Mouse (Mus musculus): ENCODE results near the gene Ube2m. TPM values are rescaled to one million over a fixed set of nuclear protein-coding genes. Genes with fewer than 3 reads are reported as not detected.

Gene Ube2m
- total and polyA plus RNA-seq, 2 experiments, result 41.2 to 82.7 TPM

DNA sequence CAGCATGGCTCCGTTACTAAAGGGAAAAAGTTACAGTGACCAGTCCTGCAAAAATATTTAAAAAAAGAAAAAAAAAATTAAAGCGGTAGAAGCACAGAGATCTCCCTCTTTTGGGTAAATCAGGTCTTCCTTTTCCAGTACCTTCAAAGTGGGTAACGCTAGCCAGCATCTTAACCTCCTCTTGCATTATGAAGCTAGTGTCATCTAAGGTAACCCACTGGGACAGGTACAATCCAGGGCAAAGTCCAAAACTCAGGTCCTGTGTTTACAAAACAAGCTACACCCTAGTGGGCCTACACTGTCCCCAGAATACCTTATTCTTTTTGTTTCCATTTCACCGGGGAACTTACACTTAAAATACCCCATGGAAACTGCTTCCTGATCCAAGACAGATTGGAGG is 24.4 kb downstream of the Ube2m start:
- no peaks in the 10 kb centered on the region for H3K27me3 ChIP-seq (ENCODE audit: control insufficient read depth, insufficient read depth, low read length)
- H3K79me2 ChIP-seq (ENCODE audit: control insufficient read depth, insufficient read depth, low read length), result no peaks in the 10 kb centered on the region
- 0 out of 2 replicates have a peak overlapping the region, but pooled peaks have one; percentile 51 for H3K27ac ChIP-seq (replicated peaks; ENCODE audit: insufficient read depth, low read depth, low read length)
- WGBS, result 41% methylated on average over 4 of the region's 4 CpGs
- DNase-seq (ENCODE audit: extremely low read depth, low read depth, low spot score), result peak; percentile 75
- peaks cover 18% of the 10 kb centered on the region for H3K4me1 ChIP-seq (ENCODE audit: control insufficient read depth, insufficient read depth, low read length)
- H3K4me3 ChIP-seq (ENCODE audit: insufficient read depth, low read depth, low read length), result no peak overlapping the region
- TF ChIP-seq CTCF (IDR thresholded peaks at IDR 0.05; ENCODE audit: low read depth, low read length), result no peak
- no peak for TF ChIP-seq POLR2A (IDR thresholded peaks at IDR 0.05; ENCODE audit: extremely low read depth, insufficient read depth, low read length)
- H3K36me3 ChIP-seq (ENCODE audit: control insufficient read depth, insufficient read depth, low read length), result no peaks in the 10 kb centered on the region
- no peak overlapping the region for H3K9ac ChIP-seq (ENCODE audit: low read depth, low read length)

GRCm38 (mm10) chr7:13010005-13010908 is 27.8 kb downstream of the Ube2m start, which contains the start of gene Zbtb45:
Gene Zbtb45, minus strand, starts transcription at chr7:13010034.
- Histone ChIP-seq H3K79me2 (ENCODE audit: control insufficient read depth, insufficient read depth, low read length) (no peaks in the 10 kb centered on the region), H3K27ac (replicated peaks; ENCODE audit: insufficient read depth, low read depth, low read length) (peak within 1 kb of the TSS; percentile 66), H3K4me1 (ENCODE audit: control insufficient read depth, insufficient read depth, low read length) (peaks cover 12% of the 10 kb centered on the region), H3K36me3 (ENCODE audit: control insufficient read depth, insufficient read depth, low read length) (no peaks in the 10 kb centered on the region), H3K9ac (ENCODE audit: low read depth, low read length) (peak within 1 kb of the TSS; percentile 83), H3K4me3 (ENCODE audit: insufficient read depth, low read depth, low read length) (peak within 1 kb of the TSS; percentile 68), H3K27me3 (ENCODE audit: control insufficient read depth, insufficient read depth, low read length) (no peaks in the 10 kb centered on the region)
- TF ChIP-seq CTCF (IDR thresholded peaks at IDR 0.05; ENCODE audit: low read depth, low read length) (0 out of 2 replicates have a peak, but pooled peaks have one; percentile 0), POLR2A (IDR thresholded peaks at IDR 0.05; ENCODE audit: extremely low read depth, insufficient read depth, low read length) (no peak)
- WGBS, result 17% methylated on average over 26 of the region's 26 CpGs
- no peak for DNase-seq (ENCODE audit: extremely low read depth, low read depth, low spot score)

DNA sequence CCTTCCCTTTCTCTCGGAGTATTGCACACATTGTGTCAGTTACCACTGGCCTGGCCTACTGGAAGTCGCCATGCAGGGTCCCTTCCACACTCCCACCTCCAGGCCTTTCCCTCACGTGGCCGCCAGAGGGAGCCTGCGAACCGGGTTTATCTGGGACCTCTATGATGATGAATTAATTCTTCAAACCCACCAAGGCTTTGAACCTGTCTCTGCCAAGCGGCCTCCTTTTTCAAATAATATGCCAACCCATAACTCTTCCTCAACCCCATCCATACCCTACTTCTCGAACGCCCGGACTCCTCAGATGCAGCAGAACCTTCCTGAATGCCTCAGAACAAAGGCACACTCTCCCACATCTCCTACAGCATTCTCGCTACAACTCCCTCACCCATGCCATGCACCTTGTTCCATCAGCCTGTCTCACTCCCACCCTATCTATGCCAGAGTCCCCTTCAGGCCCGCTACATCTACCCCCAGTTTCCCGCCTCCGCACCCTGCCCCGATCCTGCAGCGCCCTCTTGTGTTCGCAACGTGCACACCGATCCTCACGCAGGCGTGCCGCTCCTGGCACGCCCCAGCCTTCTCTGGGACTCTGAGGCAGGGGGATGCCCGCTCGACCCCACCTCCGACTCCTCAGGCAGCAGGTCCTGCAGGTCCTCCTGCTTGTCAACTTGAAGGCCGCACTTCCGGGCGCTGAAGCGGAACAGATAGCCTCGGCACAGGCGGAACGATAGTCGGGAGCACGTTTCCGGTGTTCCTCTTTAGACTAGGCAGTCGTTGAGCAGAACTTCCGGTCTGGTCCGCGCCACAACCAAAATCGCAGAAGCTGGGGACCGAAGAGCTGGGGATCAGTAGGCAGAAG is 28.7 kb downstream of the Ube2m start:
- TF ChIP-seq POLR2A (IDR thresholded peaks at IDR 0.05; ENCODE audit: extremely low read depth, insufficient read depth, low read length), result 0 out of 2 replicates have a peak, but pooled peaks have one; percentile 22
- peak; percentile 88 for TF ChIP-seq CTCF (IDR thresholded peaks at IDR 0.05; ENCODE audit: low read depth, low read length)
- peak overlapping the region; percentile 83 for H3K9ac ChIP-seq (ENCODE audit: low read depth, low read length)
- no peaks in the 10 kb centered on the region for H3K79me2 ChIP-seq (ENCODE audit: control insufficient read depth, insufficient read depth, low read length)
- peak overlapping the region; percentile 68 for H3K4me3 ChIP-seq (ENCODE audit: insufficient read depth, low read depth, low read length)
- peaks cover 12% of the 10 kb centered on the region for H3K4me1 ChIP-seq (ENCODE audit: control insufficient read depth, insufficient read depth, low read length)
- peaks cover 5% of the 10 kb centered on the region; the same call in 1 of the 2 replicates for H3K36me3 ChIP-seq (ENCODE audit: control insufficient read depth, insufficient read depth, low read length)
- no peaks in the 10 kb centered on the region for H3K27me3 ChIP-seq (ENCODE audit: control insufficient read depth, insufficient read depth, low read length)
- H3K27ac ChIP-seq (replicated peaks; ENCODE audit: insufficient read depth, low read depth, low read length), result peak overlapping the region; percentile 66
- DNase-seq (ENCODE audit: extremely low read depth, low read depth, low spot score), result peak; percentile 93
- WGBS, result under 1% methylated on average over 42 of the region's 42 CpGs

- H3K79me2 ChIP-seq (ENCODE audit: control insufficient read depth, insufficient read depth, low read length), result no peaks in the 10 kb centered on the region
- no peak for DNase-seq (ENCODE audit: extremely low read depth, low read depth, low spot score)
- peaks cover 18% of the 10 kb centered on the region for H3K36me3 ChIP-seq (ENCODE audit: control insufficient read depth, insufficient read depth, low read length)
- H3K9ac ChIP-seq (ENCODE audit: low read depth, low read length), result no peak overlapping the region
- TF ChIP-seq POLR2A (IDR thresholded peaks at IDR 0.05; ENCODE audit: extremely low read depth, insufficient read depth, low read length), result 0 out of 2 replicates have a peak, but pooled peaks have one; percentile 20
- 0 out of 2 replicates have a peak, but pooled peaks have one; percentile 9 for TF ChIP-seq CTCF (IDR thresholded peaks at IDR 0.05; ENCODE audit: low read depth, low read length)
- no peak overlapping the region for H3K4me3 ChIP-seq (ENCODE audit: insufficient read depth, low read depth, low read length)
- H3K27ac ChIP-seq (replicated peaks; ENCODE audit: insufficient read depth, low read depth, low read length), result no peak overlapping the region
- H3K4me1 ChIP-seq (ENCODE audit: control insufficient read depth, insufficient read depth, low read length), result peaks cover 10% of the 10 kb centered on the region
- no peaks in the 10 kb centered on the region for H3K27me3 ChIP-seq (ENCODE audit: control insufficient read depth, insufficient read depth, low read length)
- 83% methylated on average over 57 of the region's 57 CpGs for WGBS
Observed at GRCm38 (mm10) chr7:13007341-13008092, 30.6 kb downstream of the Ube2m start.

- Histone ChIP-seq H3K4me3 (ENCODE audit: insufficient read depth, low read depth, low read length) (no peak overlapping the region), H3K9ac (ENCODE audit: low read depth, low read length) (no peak overlapping the region), H3K79me2 (ENCODE audit: control insufficient read depth, insufficient read depth, low read length) (no peaks in the 10 kb centered on the region), H3K4me1 (ENCODE audit: control insufficient read depth, insufficient read depth, low read length) (peaks cover 10% of the 10 kb centered on the region), H3K27me3 (ENCODE audit: control insufficient read depth, insufficient read depth, low read length) (no peaks in the 10 kb centered on the region), H3K36me3 (ENCODE audit: control insufficient read depth, insufficient read depth, low read length) (peaks cover 19% of the 10 kb centered on the region), H3K27ac (replicated peaks; ENCODE audit: insufficient read depth, low read depth, low read length) (no peak overlapping the region)
- no peak for TF ChIP-seq CTCF (IDR thresholded peaks at IDR 0.05; ENCODE audit: low read depth, low read length)
- TF ChIP-seq POLR2A (IDR thresholded peaks at IDR 0.05; ENCODE audit: extremely low read depth, insufficient read depth, low read length), result no peak
- DNase-seq (ENCODE audit: extremely low read depth, low read depth, low spot score), result no peak
- 81% methylated on average over 10 of the region's 10 CpGs for WGBS
Observed at GRCm38 (mm10) chr7:13006531-13006930, 31.5 kb downstream of the Ube2m start.

Measured in liver, adult 2 months (tissue).